Mouse (Mus musculus) kidney, postnatal 0 days (tissue): ENCODE measurements around the gene Prss42. TPM values are rescaled to one million over a fixed set of nuclear protein-coding genes. Genes with fewer than 3 reads are reported as not detected.
"Not testable (repeated sequence)": the region's sequence is repeated elsewhere in the genome, so short reads cannot be mapped to it uniquely, and the experiment has no call there.

ENCODE experiments used
- ATAC-seq: fragments of 200-750 bp; cut with Nextera tagmentation; replicated peaks from 2 replicates; pipeline ENCODE4 v1.8.0; 2017; ENCODE audit warnings: low read depth, moderate number of reproducible peaks, moderate TSS enrichment, moderate library complexity; ENCODE audit not compliant: low FRiP score
- DNase-seq: peaks from one replicate; pipeline ENCODE4 v3.0.0-alpha.2; 2016; ENCODE audit warnings: low spot score
- H3K27ac ChIP-seq: fragments of 300-500 bp; sonication (generic); 2 replicates; pipeline ENCODE4 v1.5.1; 2014; ENCODE audit warnings: mild to moderate bottlenecking
- H3K27me3 ChIP-seq: fragments of 300-500 bp; sonication (generic); 2 replicates; pipeline ENCODE4 v1.6.1; 2014; ENCODE audit warnings: low read length, mixed read lengths; ENCODE audit not compliant: insufficient read depth
- H3K36me3 ChIP-seq: fragments of 300-500 bp; sonication (generic); 2 replicates; pipeline ENCODE4 v1.6.1; 2014; ENCODE audit warnings: low read length, mixed read lengths; ENCODE audit not compliant: insufficient read depth
- H3K4me1 ChIP-seq: fragments of 300-500 bp; sonication (generic); replicated peaks from 2 replicates; pipeline ENCODE4 v1.6.1; 2014; ENCODE audit warnings: antibody characterized with exemption, low read length, mixed read lengths; ENCODE audit not compliant: insufficient read depth
- H3K4me2 ChIP-seq: fragments of 300-500 bp; sonication (generic); 2 replicates; pipeline ENCODE4 v1.6.1; 2014; ENCODE audit warnings: mild to moderate bottlenecking, low read length, moderate library complexity, mixed read lengths
- H3K4me3 ChIP-seq: fragments of 300-500 bp; sonication (generic); replicated peaks from 2 replicates; pipeline ENCODE4 v1.5.1; 2014; ENCODE audit warnings: low read depth, low read length
- H3K9ac ChIP-seq: fragments of 300-500 bp; sonication (generic); 2 replicates; pipeline ENCODE4 v1.6.1; 2014; ENCODE audit warnings: low read depth, low read length
- H3K9me3 ChIP-seq: fragments of 300-500 bp; sonication (generic); replicated peaks from 2 replicates; pipeline ENCODE4 v1.6.1; 2016; ENCODE audit warnings: low read length, inconsistent platforms, mixed read lengths
- CTCF ChIP-seq: IDR thresholded peaks from 2 replicates; pipeline ENCODE4 v1.5.1; 2016; ENCODE audit warnings: antibody characterized with exemption, low read depth, mild to moderate bottlenecking, moderate library complexity
- WGBS: fragments of 180-500 bp; shearing (Covaris S2); extraction: QIAGEN DNeasy Blood & Tissue Kit; methylation state at CpG from one replicate; pipeline ENCODE4 v1.1.7; 2014; 5-methylcytosine and 5-hydroxymethylcytosine counted together
- polyA plus RNA-seq: library from polyadenylated mRNA; unstranded; fragments of >200 nt; fragmentation: Nextera tagmentation; extraction: Ambion mirVana; gene quantifications from 2 replicates; pipeline ENCODE4 v1.2.1, GENCODE M21; 2015

Prss42 gene
- polyA plus RNA-seq, 1 experiment from 2014 or later = not detected

DNA sequence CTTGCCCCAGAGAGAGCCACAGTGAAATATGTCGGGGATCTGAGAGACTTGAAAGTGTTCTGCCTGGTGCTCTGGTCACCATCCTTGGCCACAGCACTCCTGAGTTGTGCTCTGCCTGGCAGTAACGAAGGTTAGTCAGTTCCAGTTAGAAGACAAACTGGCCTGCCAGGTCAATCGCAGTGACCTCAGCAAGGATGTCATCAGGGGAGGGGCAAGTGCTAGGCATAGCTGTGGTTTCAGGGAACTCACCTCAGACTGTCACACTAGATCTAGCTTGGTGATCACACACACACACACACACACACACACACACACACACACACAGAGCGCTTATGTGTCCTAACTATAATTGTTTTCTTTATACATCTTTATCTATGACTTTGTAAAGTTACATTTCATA, 5.3 kb downstream of the Prss42 start:
- H3K4me3 ChIP-seq = no peak overlapping the region
- no peak for DNase-seq
- ATAC-seq = no peak
- no peaks in the 10 kb centered on the region for H3K4me1 ChIP-seq
- no peak for TF ChIP-seq CTCF
- H3K27me3 ChIP-seq = no peaks in the 10 kb centered on the region
- H3K9me3 ChIP-seq = no peaks in the 10 kb centered on the region
- H3K27ac ChIP-seq = no peak overlapping the region
- H3K9ac ChIP-seq = no peak overlapping the region
- no peaks in the 10 kb centered on the region for H3K36me3 ChIP-seq
- H3K4me2 ChIP-seq = no peak overlapping the region
- WGBS = 67% methylated on average over 4 of the region's 4 CpGs

DNA sequence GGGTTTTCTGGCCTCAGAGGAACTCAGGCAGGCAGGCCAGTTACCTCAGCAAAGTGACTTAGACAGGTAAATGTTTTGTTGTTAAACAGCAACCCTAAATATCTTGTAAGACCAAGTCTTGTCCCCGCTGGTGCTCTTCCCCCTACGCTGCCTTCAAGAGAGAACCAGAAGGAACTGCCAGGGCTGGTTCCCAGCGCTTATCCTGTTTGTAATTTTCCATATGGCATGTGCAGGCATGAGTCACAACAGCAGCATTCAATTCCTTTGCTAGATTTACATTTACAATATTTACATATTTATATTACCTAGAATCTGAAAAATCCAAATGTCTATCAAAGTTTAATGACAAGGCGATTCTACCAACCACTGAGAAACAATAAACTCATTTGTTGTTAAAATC, 12.1 kb downstream of the Prss42 start:
- no peaks in the 10 kb centered on the region for H3K9me3 ChIP-seq
- H3K36me3 ChIP-seq = no peaks in the 10 kb centered on the region
- H3K4me3 ChIP-seq = no peak overlapping the region
- no peak overlapping the region for H3K4me2 ChIP-seq
- H3K27me3 ChIP-seq = no peaks in the 10 kb centered on the region
- no peak overlapping the region for H3K9ac ChIP-seq
- no peak for TF ChIP-seq CTCF
- H3K27ac ChIP-seq = no peak overlapping the region
- no peak for DNase-seq
- 78% methylated on average over 4 of the region's 4 CpGs for WGBS
- no peaks in the 10 kb centered on the region for H3K4me1 ChIP-seq
- ATAC-seq = no peak

- Histone ChIP-seq H3K27ac (no peak within 1 kb of the TSS), H3K27me3 (no peaks in the 10 kb centered on the region), H3K9ac (no peak within 1 kb of the TSS), H3K4me2 (no peak within 1 kb of the TSS), H3K9me3 (no peaks in the 10 kb centered on the region), H3K4me3 (no peak within 1 kb of the TSS), H3K36me3 (no peaks in the 10 kb centered on the region), H3K4me1 (no peaks in the 10 kb centered on the region)
- TF ChIP-seq CTCF = no peak
- ATAC-seq (no peak), DNase-seq (no peak)
- 59% methylated on average over 17 of the region's 18 CpGs for WGBS
Measured at GRCm38 (mm10) chr9:110813789-110814188, 15.8 kb downstream of the Prss42 start, which contains the start of gene Prss44. Prss44 (plus strand) TSS chr9:110813994.

- not testable (repeated sequence) for H3K9me3 ChIP-seq, H3K4me2 ChIP-seq, H3K9ac ChIP-seq, H3K36me3 ChIP-seq, ATAC-seq, H3K4me3 ChIP-seq, DNase-seq, H3K27me3 ChIP-seq, H3K4me1 ChIP-seq, H3K27ac ChIP-seq
Measured at GRCm38 (mm10) chr9:110820546-110820945, 22.6 kb downstream of the Prss42 start.

DNA sequence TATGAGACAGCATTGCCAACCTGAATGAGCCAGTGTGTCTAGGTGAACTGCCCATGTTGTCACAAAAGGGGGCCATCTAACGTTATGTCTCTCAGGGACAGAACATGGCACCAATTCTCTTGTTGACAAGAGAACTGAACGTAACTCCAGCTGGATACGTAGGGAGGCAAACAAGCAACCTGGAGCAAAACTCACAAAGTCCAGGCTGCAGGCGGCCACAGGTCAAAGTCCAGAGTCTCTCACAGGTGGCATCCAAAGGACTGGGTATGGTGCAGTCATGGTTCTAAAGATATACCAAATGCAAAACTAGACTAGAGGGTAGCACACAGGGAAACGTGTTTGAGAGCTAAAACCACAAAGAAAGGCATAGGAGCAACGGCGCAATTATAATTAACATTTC, 23.5 kb downstream of the Prss42 start:
- no peak overlapping the region for H3K4me2 ChIP-seq
- DNase-seq = no peak
- no peak for TF ChIP-seq CTCF

GRCm38 (mm10) chr9:110825426-110825825, 27.5 kb downstream of the Prss42 start:
- H3K9ac ChIP-seq = no peak overlapping the region
- no peaks in the 10 kb centered on the region for H3K4me1 ChIP-seq
- no peak for ATAC-seq
- no peak overlapping the region for H3K4me2 ChIP-seq
- no peaks in the 10 kb centered on the region for H3K27me3 ChIP-seq
- 79% methylated on average over 4 of the region's 4 CpGs for WGBS
- H3K9me3 ChIP-seq = no peaks in the 10 kb centered on the region
- H3K27ac ChIP-seq = no peak overlapping the region
- no peak overlapping the region for H3K4me3 ChIP-seq
- H3K36me3 ChIP-seq = no peaks in the 10 kb centered on the region
- no peak for TF ChIP-seq CTCF
- DNase-seq = no peak

More for the DNA sequence above, 23.5 kb downstream of the Prss42 start:
- Histone ChIP-seq H3K9ac (no peak overlapping the region), H3K4me1 (no peaks in the 10 kb centered on the region), H3K4me3 (no peak overlapping the region), H3K27ac (no peak overlapping the region), H3K27me3 (no peaks in the 10 kb centered on the region), H3K36me3 (no peaks in the 10 kb centered on the region), H3K9me3 (no peaks in the 10 kb centered on the region)
- ATAC-seq = no peak
- 81% methylated on average over 7 of the region's 7 CpGs for WGBS

GRCm38 (mm10) chr9:110825832-110826231, 27.9 kb downstream of the Prss42 start:
- Histone ChIP-seq H3K9me3 (no peaks in the 10 kb centered on the region), H3K27ac (no peak overlapping the region), H3K4me1 (no peaks in the 10 kb centered on the region), H3K36me3 (no peaks in the 10 kb centered on the region), H3K9ac (no peak overlapping the region), H3K4me3 (no peak overlapping the region), H3K4me2 (no peak overlapping the region), H3K27me3 (no peaks in the 10 kb centered on the region)
- no peak for TF ChIP-seq CTCF
- no peak for DNase-seq
- WGBS = 75% methylated on average over 7 of the region's 7 CpGs
- ATAC-seq = no peak
